Mouse (Mus musculus): ENCODE measurements at regions not wholly inside any gene's neighbourhood (a gene's known extent, or its start where the extent isn't known, plus 50 kb on each side); places are given as distances from the start of the nearest gene placed in this dataset.

DNA sequence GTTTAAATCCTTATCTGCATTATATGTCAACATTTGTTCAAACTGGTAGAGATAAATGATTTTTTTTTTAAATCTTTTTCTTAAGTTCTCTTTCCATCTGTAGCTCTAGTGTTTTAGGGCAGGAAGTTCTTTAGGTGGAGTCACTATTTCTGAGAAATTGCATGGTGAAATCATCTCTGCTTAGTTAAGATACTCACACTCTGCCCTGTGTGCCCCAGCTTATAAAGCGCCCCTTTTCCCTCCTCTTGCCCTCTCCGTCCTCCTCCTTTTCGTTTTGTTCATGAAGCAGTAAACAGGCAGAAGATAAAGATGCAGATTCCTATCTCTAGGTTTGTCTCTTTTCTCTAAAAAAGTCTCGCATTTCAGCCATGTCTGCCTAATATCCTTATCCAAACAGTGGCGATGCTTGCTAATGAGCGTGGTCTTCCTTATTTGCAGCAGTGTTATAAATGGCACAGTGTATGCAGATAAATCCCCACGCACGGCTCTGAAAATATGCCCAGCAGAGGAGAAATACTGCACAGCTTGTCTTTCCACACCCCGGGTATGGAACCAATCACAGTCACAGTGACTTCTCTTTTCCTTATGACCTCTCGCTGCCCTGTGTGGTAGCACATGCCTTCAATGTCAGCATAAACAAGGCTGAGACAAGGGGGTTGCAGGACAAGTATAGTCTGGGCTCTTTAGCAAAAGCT, 852.7 kb downstream of the 5730522E02Rik start:
- peak; percentile 47 for ATAC-seq
- H3K27me3 ChIP-seq (replicated peaks; ENCODE audit: control insufficient read depth, insufficient read depth, low read length): no peaks in the 10 kb centered on the region
- 0 out of 2 replicates have a peak overlapping the region, but pooled peaks have one; percentile 21 for H3K27ac ChIP-seq (ENCODE audit: low read length)
- no peaks in the 10 kb centered on the region for H3K36me3 ChIP-seq (ENCODE audit: control insufficient read depth, insufficient read depth)
- H3K4me1 ChIP-seq (replicated peaks; ENCODE audit: control insufficient read depth, insufficient read depth, low read length): peaks cover 19% of the 10 kb centered on the region
- H3K4me3 ChIP-seq (replicated peaks; ENCODE audit: low read length): peak overlapping the region; percentile 40
- H3K9me3 ChIP-seq (ENCODE audit: control insufficient read depth, low read length): no peaks in the 10 kb centered on the region
- WGBS: 23% methylated on average over 10 of the region's 10 CpGs
- peak overlapping the region; percentile 71 for H3K4me2 ChIP-seq (ENCODE audit: low read length)
- peak overlapping the region; percentile 31 for H3K9ac ChIP-seq (replicated peaks; ENCODE audit: low read depth, low read length)

DNA sequence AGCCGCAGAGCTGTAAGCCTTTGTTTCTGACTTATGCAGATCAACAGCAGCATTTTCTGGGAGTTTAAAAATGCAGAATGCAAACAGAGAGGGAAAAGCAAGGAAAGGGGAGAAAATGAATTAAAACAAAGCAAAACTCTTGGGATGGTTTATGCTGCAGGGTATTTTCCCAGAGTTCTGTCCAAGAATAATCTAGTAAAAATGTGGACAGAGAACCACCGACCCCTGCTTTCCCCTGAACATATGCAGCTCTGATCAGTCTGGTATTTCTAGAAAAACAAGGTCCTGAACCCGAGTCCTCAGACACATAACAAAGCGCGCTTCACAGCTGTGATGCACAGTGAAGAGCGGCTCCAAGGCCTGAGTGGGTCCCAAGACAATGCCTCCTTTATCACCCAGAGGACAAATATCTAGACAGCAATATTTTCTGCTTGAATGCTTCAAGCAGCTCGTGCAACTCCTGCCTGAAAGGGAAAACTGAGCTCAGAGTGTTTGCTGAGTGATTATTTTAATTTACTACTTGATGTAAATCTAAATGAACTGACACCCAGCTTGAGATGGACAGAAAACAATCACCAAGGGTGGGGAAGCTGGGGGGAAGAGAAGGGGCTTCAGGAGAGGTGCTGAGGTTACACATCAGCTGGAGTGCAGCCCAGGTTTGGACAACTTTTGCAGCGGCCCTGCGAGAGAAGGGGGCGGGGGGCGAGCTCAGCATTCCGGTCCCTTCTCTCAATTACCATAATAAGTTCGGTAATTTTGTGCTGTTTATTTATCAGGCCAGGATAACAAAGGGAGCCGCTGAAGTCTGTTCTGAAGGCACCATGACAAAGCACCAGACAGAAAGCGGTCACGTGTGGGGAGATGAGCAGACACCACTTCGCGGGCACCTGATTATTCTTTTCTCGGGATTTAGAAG, 853.6 kb downstream of the 5730522E02Rik start:
- peak overlapping the region; percentile 40 for H3K4me3 ChIP-seq (replicated peaks; ENCODE audit: low read length)
- H3K27ac ChIP-seq (ENCODE audit: low read length): peak overlapping the region; percentile 64
- no peaks in the 10 kb centered on the region for H3K27me3 ChIP-seq (replicated peaks; ENCODE audit: control insufficient read depth, insufficient read depth, low read length)
- H3K4me2 ChIP-seq (ENCODE audit: low read length): peak overlapping the region; percentile 71
- H3K9ac ChIP-seq (replicated peaks; ENCODE audit: low read depth, low read length): peak overlapping the region; percentile 31
- H3K9me3 ChIP-seq (ENCODE audit: control insufficient read depth, low read length): no peaks in the 10 kb centered on the region
- WGBS: 2% methylated on average over 19 of the region's 19 CpGs
- ATAC-seq: peak; percentile 87
- H3K4me1 ChIP-seq (replicated peaks; ENCODE audit: control insufficient read depth, insufficient read depth, low read length): peaks cover 19% of the 10 kb centered on the region
- H3K36me3 ChIP-seq (ENCODE audit: control insufficient read depth, insufficient read depth): no peaks in the 10 kb centered on the region

DNA sequence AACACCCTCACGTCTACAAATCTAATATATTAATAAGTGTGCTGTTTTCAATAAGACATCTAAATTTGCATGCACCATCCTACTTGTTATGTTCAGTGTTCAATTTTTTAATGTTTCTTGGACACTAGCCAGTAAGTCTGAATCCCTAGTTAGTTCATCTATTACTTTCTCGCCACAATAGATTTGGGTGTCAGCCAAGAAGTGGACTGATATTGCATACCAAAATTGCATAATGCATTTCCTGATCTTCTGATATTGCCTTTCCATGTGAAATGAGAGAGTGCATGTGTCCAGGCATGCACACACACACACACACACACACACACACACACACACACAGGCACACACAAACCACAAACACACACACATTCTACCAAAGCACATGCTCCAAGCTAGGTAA, 874.9 kb downstream of the 5730522E02Rik start:
- Histone ChIP-seq H3K27ac (ENCODE audit: low read length) (no peak overlapping the region), H3K4me3 (replicated peaks; ENCODE audit: low read length) (no peak overlapping the region), H3K4me2 (ENCODE audit: low read length) (no peak overlapping the region), H3K4me1 (replicated peaks; ENCODE audit: control insufficient read depth, insufficient read depth, low read length) (no peaks in the 10 kb centered on the region), H3K27me3 (replicated peaks; ENCODE audit: control insufficient read depth, insufficient read depth, low read length) (no peaks in the 10 kb centered on the region), H3K36me3 (ENCODE audit: control insufficient read depth, insufficient read depth) (no peaks in the 10 kb centered on the region), H3K9ac (replicated peaks; ENCODE audit: low read depth, low read length) (no peak overlapping the region), H3K9me3 (ENCODE audit: control insufficient read depth, low read length) (no peaks in the 10 kb centered on the region)
- 0 out of 2 replicates have a peak, but pooled peaks have one; percentile 20 for ATAC-seq
- 42% methylated on average over 2 of the region's 2 CpGs for WGBS

DNA sequence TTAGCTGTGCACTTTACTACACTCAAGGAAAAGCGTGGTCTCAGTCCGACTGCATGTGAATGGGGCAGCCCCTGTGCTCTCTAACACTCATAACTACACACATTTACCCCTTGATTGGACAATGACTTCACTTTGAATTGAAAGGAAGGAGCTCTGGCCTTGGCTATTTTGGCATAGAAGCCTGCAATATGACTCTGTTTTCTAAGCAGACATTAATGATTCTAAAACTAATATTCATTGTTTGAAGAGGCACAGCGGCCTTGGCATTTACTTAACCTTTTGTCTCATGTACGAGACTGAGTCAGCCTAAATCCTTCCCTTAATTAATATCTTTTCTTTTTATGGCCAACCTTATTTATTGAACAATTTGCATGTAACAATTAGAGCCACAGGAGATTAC, 879.9 kb downstream of the 5730522E02Rik start:
- Histone ChIP-seq H3K4me2 (ENCODE audit: low read length) (no peak overlapping the region), H3K4me3 (replicated peaks; ENCODE audit: low read length) (no peak overlapping the region), H3K4me1 (replicated peaks; ENCODE audit: control insufficient read depth, insufficient read depth, low read length) (no peaks in the 10 kb centered on the region), H3K27ac (ENCODE audit: low read length) (no peak overlapping the region), H3K9ac (replicated peaks; ENCODE audit: low read depth, low read length) (no peak overlapping the region), H3K36me3 (ENCODE audit: control insufficient read depth, insufficient read depth) (no peaks in the 10 kb centered on the region), H3K9me3 (ENCODE audit: control insufficient read depth, low read length) (no peaks in the 10 kb centered on the region), H3K27me3 (replicated peaks; ENCODE audit: control insufficient read depth, insufficient read depth, low read length) (no peaks in the 10 kb centered on the region)
- no peak for ATAC-seq
- 41% methylated on average over 4 of the region's 4 CpGs for WGBS

DNA sequence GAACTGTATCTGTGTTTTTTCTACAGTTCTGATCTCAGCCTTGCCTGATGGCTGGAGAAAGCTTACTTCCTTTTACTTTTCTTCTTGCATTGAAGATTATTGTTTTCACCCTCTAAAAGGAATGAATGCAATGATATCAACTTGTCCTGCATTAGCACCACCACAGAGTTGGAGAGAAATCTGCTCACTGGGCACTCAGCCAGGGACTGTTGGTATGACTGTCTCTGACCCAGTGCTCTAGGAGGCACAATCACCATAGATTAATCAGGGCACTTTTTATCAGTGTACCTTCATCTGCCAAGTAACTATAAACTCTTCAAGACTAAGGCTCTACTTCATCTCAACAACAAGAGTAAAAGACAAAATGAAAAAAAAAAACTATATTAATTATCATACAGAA, 888.1 kb downstream of the 5730522E02Rik start:
- Histone ChIP-seq H3K36me3 (ENCODE audit: control insufficient read depth, insufficient read depth) (no peaks in the 10 kb centered on the region), H3K9me3 (ENCODE audit: control insufficient read depth, low read length) (no peaks in the 10 kb centered on the region)
- ATAC-seq: no peak

DNA sequence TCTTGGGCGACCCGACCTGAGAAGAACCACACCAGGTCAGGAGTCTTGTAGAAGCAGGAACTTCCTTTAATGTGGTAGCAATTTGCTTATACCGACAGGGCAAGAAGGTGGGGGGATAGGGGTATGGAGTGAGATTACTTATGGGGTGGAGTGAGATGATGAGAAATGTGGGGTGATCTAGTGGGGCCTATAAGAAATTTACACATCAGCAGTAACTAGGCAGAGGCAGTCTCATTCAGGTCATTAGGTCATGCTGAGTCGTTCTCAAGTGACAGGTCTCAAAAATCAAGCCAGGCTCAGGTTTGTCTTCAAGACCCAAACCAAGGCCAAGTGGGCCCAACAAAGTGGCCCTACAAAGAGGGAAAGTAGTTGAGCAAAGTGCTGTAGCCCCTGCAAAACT, 889.1 kb downstream of the 5730522E02Rik start:
- no peaks in the 10 kb centered on the region for H3K9me3 ChIP-seq (ENCODE audit: control insufficient read depth, low read length)
- no peaks in the 10 kb centered on the region for H3K4me1 ChIP-seq (replicated peaks; ENCODE audit: control insufficient read depth, insufficient read depth, low read length)
- H3K27ac ChIP-seq (ENCODE audit: low read length): no peak overlapping the region
- WGBS: 91% methylated on average over 4 of the region's 4 CpGs
- no peaks in the 10 kb centered on the region for H3K36me3 ChIP-seq (ENCODE audit: control insufficient read depth, insufficient read depth)
- H3K4me3 ChIP-seq (replicated peaks; ENCODE audit: low read length): no peak overlapping the region
- H3K4me2 ChIP-seq (ENCODE audit: low read length): no peak overlapping the region
- H3K27me3 ChIP-seq (replicated peaks; ENCODE audit: control insufficient read depth, insufficient read depth, low read length): no peaks in the 10 kb centered on the region
- H3K9ac ChIP-seq (replicated peaks; ENCODE audit: low read depth, low read length): no peak overlapping the region
- no peak for ATAC-seq

More for the DNA sequence above, 888.1 kb downstream of the 5730522E02Rik start:
- Histone ChIP-seq H3K4me1 (replicated peaks; ENCODE audit: control insufficient read depth, insufficient read depth, low read length) (no peaks in the 10 kb centered on the region), H3K9ac (replicated peaks; ENCODE audit: low read depth, low read length) (no peak overlapping the region), H3K27ac (ENCODE audit: low read length) (no peak overlapping the region), H3K27me3 (replicated peaks; ENCODE audit: control insufficient read depth, insufficient read depth, low read length) (no peaks in the 10 kb centered on the region), H3K4me3 (replicated peaks; ENCODE audit: low read length) (no peak overlapping the region), H3K4me2 (ENCODE audit: low read length) (no peak overlapping the region)

DNA sequence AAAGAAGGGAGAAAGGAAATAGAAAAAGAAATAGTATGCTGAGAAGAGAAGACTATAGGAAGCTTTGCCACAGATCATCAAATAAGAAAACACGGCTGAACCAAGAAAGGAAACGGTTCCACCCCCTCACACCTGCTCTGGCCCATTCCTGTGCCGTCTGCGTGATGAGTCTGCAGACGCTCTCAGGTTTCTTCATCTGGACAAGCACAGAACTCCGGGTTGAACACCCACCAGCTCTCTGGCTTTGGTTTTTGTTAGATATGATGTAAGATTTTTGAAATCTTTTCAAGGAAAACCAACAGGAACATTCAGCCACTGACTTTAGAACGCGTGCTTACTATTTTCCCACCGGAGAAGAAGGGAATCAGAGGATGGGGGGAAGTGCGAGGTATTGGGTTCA, 895.9 kb downstream of the 5730522E02Rik start:
- Histone ChIP-seq H3K27me3 (replicated peaks; ENCODE audit: control insufficient read depth, insufficient read depth, low read length) (no peaks in the 10 kb centered on the region), H3K4me2 (ENCODE audit: low read length) (no peak overlapping the region), H3K4me3 (replicated peaks; ENCODE audit: low read length) (no peak overlapping the region), H3K9me3 (ENCODE audit: control insufficient read depth, low read length) (no peaks in the 10 kb centered on the region), H3K36me3 (ENCODE audit: control insufficient read depth, insufficient read depth) (no peaks in the 10 kb centered on the region), H3K4me1 (replicated peaks; ENCODE audit: control insufficient read depth, insufficient read depth, low read length) (peaks cover 20% of the 10 kb centered on the region), H3K27ac (ENCODE audit: low read length) (no peak overlapping the region), H3K9ac (replicated peaks; ENCODE audit: low read depth, low read length) (no peak overlapping the region)
- WGBS: 72% methylated on average over 10 of the region's 10 CpGs
- ATAC-seq: no peak

DNA sequence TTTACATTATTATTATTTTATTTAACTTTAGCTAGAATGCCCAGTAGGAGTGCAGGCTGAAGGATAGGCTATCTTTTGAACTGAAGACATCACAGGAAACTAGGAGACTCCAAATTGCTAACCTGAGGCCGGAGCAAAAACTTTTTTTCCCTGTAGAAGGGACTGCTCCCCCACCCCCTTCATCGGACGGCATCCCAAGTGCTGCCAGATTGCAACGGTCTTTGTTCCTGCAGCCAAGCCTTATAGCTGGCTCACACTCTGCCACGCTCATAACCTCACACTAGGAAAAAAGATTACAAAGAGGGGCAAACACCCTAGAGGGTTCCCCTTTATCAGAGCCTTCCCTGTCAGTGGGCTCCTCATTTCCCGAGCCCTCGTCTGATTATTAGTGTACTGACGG, 896.7 kb downstream of the 5730522E02Rik start:
- 9% methylated on average over 8 of the region's 8 CpGs for WGBS
- peak; percentile 70 for ATAC-seq
- Histone ChIP-seq H3K4me1 (replicated peaks; ENCODE audit: control insufficient read depth, insufficient read depth, low read length) (peaks cover 20% of the 10 kb centered on the region), H3K27me3 (replicated peaks; ENCODE audit: control insufficient read depth, insufficient read depth, low read length) (no peaks in the 10 kb centered on the region), H3K9ac (replicated peaks; ENCODE audit: low read depth, low read length) (no peak overlapping the region), H3K36me3 (ENCODE audit: control insufficient read depth, insufficient read depth) (no peaks in the 10 kb centered on the region), H3K9me3 (ENCODE audit: control insufficient read depth, low read length) (no peaks in the 10 kb centered on the region), H3K4me2 (ENCODE audit: low read length) (0 out of 2 replicates have a peak overlapping the region, but pooled peaks have one; percentile 4), H3K27ac (ENCODE audit: low read length) (0 out of 2 replicates have a peak overlapping the region, but pooled peaks have one; percentile 21), H3K4me3 (replicated peaks; ENCODE audit: low read length) (no peak overlapping the region)

DNA sequence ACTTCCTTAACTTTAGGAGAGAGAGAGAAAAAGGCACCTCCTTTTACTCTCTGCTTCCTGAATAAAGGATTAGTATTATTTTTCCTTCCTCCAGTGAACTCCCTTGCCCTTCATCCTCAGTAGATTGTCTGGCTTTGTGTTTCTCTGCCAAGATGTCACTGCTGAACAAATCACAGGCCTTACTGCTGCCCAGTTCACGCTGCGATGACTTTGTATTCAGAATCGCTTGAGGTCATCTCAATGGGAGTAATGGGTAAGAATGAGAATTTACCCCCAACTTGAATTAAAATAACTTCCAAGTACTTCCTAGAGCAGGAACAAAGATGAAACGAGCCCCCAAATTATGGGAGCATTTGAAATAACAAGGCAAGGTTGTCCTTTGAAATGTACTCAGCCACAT, 897.3 kb downstream of the 5730522E02Rik start:
- Histone ChIP-seq H3K4me1 (replicated peaks; ENCODE audit: control insufficient read depth, insufficient read depth, low read length) (peaks cover 20% of the 10 kb centered on the region), H3K4me2 (ENCODE audit: low read length) (no peak overlapping the region), H3K9me3 (ENCODE audit: control insufficient read depth, low read length) (no peaks in the 10 kb centered on the region), H3K36me3 (ENCODE audit: control insufficient read depth, insufficient read depth) (no peaks in the 10 kb centered on the region), H3K27ac (ENCODE audit: low read length) (no peak overlapping the region), H3K27me3 (replicated peaks; ENCODE audit: control insufficient read depth, insufficient read depth, low read length) (no peaks in the 10 kb centered on the region), H3K9ac (replicated peaks; ENCODE audit: low read depth, low read length) (no peak overlapping the region), H3K4me3 (replicated peaks; ENCODE audit: low read length) (no peak overlapping the region)
- no peak for ATAC-seq
- WGBS: 18% methylated on average over 4 of the region's 4 CpGs
